Mouse (Mus musculus): ENCODE measurements around the gene Lhx3. TPM values are rescaled to one million over a fixed set of nuclear protein-coding genes. Genes with fewer than 3 reads are reported as not detected.

Lhx3 gene
- polyA plus RNA-seq, 1 experiment from 2014 or later, result not detected

GRCm38 (mm10) chr2:26158064-26158463 lies 50.0 kb downstream of the Lhx3 start:
- no peak overlapping the region for H3K4me2 ChIP-seq
- peaks cover 7% of the 10 kb centered on the region; the same call in 1 of the 2 replicates for H3K27me3 ChIP-seq (replicated peaks)
- H3K27ac ChIP-seq, result no peak overlapping the region
- H3K9me3 ChIP-seq (replicated peaks), result no peaks in the 10 kb centered on the region
- H3K4me3 ChIP-seq, result no peak overlapping the region
- no peaks in the 10 kb centered on the region for H3K36me3 ChIP-seq
- no peak for ATAC-seq
- no peak overlapping the region for H3K9ac ChIP-seq
- WGBS (ENCODE audit: insufficient replicate concordance), result 86% methylated on average over 9 of the region's 9 CpGs
- H3K4me1 ChIP-seq, result peaks cover 31% of the 10 kb centered on the region

DNA sequence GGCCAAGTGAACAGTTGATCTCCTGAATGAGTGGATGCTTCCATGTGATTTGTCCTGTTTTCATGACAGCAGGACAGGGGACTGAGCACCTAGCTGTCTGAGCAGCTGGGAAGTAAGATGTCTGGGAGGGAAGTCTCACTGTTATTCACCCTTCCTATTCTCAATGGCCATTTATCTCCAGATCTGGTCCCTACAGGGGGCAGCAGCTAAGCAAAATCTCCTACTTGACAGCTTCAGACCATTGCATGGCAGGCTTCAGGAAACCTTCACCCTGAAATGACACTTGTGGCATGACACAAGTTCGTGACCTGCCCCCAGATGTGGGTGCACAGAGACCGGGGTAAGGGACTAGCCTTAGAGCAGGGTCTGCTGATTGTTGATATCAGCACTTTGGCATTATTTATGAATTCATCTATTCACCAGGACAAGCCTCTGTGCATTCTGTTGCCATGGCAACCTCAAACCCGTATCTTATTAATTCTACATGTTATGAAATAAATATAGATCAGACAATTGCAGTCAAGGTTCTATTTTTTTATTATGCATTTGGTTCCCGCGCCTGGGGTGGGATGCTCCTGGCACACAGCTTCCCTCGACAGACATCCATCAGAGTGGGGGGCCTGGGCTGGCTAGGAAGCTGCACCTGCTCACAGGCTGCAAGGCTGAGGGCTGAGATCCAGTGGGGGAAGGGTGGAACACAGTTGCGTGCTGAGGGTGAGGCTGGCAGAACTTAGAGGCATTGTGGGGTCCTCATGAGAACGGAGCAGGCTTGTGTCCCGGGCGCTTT lies 51.7 kb downstream of the Lhx3 start:
- ATAC-seq, result no peak
- Histone ChIP-seq H3K27me3 (replicated peaks) (peaks cover 7% of the 10 kb centered on the region; the same call in 1 of the 2 replicates), H3K36me3 (no peaks in the 10 kb centered on the region), H3K27ac (no peak overlapping the region), H3K4me3 (no peak overlapping the region), H3K4me2 (no peak overlapping the region), H3K9me3 (replicated peaks) (no peaks in the 10 kb centered on the region), H3K9ac (no peak overlapping the region), H3K4me1 (peaks cover 35% of the 10 kb centered on the region)
- WGBS (ENCODE audit: insufficient replicate concordance), result 69% methylated on average over 10 of the region's 10 CpGs

DNA sequence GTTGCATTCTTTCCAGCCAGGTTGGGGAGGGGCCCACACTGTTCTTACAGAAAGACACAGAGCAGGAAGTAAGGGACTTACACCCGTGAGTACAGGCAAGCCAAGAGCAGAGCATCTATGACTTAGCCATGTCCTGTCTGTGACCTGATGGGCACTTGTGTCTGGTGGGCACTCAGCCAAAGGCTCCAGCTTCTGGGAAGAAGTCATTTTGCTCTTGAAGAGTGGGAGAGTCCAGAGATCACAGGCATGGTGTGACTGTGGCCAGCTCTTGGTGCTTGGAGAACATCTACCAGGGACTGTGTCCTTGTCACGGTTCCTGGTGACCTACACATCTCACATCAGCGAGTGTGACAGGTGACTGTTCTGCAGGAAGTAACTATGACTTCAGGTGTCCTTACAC lies 52.4 kb downstream of the Lhx3 start:
- Histone ChIP-seq H3K9me3 (replicated peaks) (no peaks in the 10 kb centered on the region), H3K4me3 (no peak overlapping the region), H3K36me3 (no peaks in the 10 kb centered on the region), H3K4me2 (no peak overlapping the region), H3K27me3 (replicated peaks) (peaks cover 7% of the 10 kb centered on the region; the same call in 1 of the 2 replicates), H3K27ac (no peak overlapping the region), H3K4me1 (peaks cover 35% of the 10 kb centered on the region), H3K9ac (no peak overlapping the region)
- no peak for ATAC-seq
- 44% methylated on average over 3 of the region's 3 CpGs for WGBS (ENCODE audit: insufficient replicate concordance)

- Histone ChIP-seq H3K27me3 (replicated peaks) (peaks cover 7% of the 10 kb centered on the region; the same call in 1 of the 2 replicates), H3K9ac (no peak overlapping the region), H3K4me2 (no peak overlapping the region; the same call in 1 of the 2 replicates), H3K9me3 (replicated peaks) (no peaks in the 10 kb centered on the region), H3K4me1 (peaks cover 35% of the 10 kb centered on the region), H3K4me3 (no peak overlapping the region), H3K27ac (peak overlapping the region; percentile 1; the same call in 1 of the 2 replicates), H3K36me3 (no peaks in the 10 kb centered on the region)
- WGBS (ENCODE audit: insufficient replicate concordance), result 25% methylated on average over 5 of the region's 5 CpGs
- ATAC-seq, result peak; percentile 79
Observed at GRCm38 (mm10) chr2:26154586-26154985, 53.5 kb downstream of the Lhx3 start.

DNA sequence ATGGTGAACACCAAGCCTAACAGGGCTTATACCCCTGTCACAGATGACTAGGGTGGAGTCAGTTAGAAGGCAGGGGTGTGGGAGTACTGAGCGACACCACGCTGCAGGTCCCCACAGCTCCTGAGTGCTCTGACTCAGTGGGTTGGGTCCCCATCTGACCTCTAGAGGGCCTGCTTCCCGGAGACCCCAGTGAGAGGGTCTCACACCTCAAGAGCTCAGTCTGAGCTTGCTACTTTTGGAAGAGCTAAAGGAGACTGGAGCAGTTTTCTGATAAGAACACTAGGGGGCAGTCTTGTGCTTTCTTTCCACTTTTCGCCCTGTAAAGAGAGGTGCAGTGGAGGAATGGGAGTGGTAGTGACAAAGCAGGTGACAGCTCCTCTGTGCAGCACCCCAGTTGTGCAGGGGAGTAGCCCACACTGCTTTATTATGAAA lies 54.2 kb downstream of the Lhx3 start:
- ATAC-seq, result peak; percentile 75
- H3K36me3 ChIP-seq, result no peaks in the 10 kb centered on the region
- no peak overlapping the region; the same call in 1 of the 2 replicates for H3K4me2 ChIP-seq
- no peak overlapping the region for H3K9ac ChIP-seq
- no peak overlapping the region for H3K4me3 ChIP-seq
- 18% methylated on average over 4 of the region's 4 CpGs for WGBS (ENCODE audit: insufficient replicate concordance)
- peaks cover 35% of the 10 kb centered on the region for H3K4me1 ChIP-seq
- H3K27ac ChIP-seq, result peak overlapping the region; percentile 1; the same call in 1 of the 2 replicates
- no peaks in the 10 kb centered on the region for H3K9me3 ChIP-seq (replicated peaks)
- peaks cover 7% of the 10 kb centered on the region; the same call in 1 of the 2 replicates for H3K27me3 ChIP-seq (replicated peaks)

DNA sequence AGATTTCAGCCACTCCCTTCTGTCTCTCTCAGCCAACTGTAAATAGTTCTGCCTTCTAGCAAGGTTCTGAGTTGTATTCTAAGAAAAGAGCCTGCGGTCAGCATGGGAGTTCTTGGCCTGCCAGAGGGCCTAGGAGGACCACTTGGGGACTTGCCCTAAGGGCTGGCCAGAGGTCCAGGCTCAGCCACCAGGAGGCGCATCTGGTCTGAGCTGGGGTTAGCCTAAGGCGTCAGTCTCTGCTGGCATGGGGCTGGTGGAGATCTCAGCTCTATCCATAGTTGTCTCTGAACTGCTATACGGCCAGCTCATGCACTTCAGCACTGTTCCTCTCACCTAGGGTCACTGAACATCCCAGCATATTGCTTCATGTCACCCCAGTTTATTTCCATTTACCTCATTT lies 54.8 kb downstream of the Lhx3 start:
- Histone ChIP-seq H3K27ac (no peak overlapping the region), H3K9ac (no peak overlapping the region), H3K27me3 (replicated peaks) (peaks cover 7% of the 10 kb centered on the region; the same call in 1 of the 2 replicates), H3K4me2 (no peak overlapping the region), H3K36me3 (no peaks in the 10 kb centered on the region), H3K9me3 (replicated peaks) (no peaks in the 10 kb centered on the region), H3K4me3 (no peak overlapping the region), H3K4me1 (peaks cover 35% of the 10 kb centered on the region)
- ATAC-seq, result peak; percentile 51
- 33% methylated on average over 4 of the region's 4 CpGs for WGBS (ENCODE audit: insufficient replicate concordance)

Other genes starting within 250 kb of the Lhx3 start
- 13.0 and 13.5 TPM in 2 replicates for gene Camsap1, start 225.0 kb downstream of the Lhx3 start, polyA plus RNA-seq (2016; fragmentation: Nextera tagmentation; extraction: Ambion mirVana)
- gene Ubac1, start 186.5 kb downstream of the Lhx3 start, polyA plus RNA-seq (2016; fragmentation: Nextera tagmentation; extraction: Ambion mirVana), result 487 and 506 TPM in 2 replicates
- 3.0 and 3.2 TPM in 2 replicates for gene Nacc2, start 85.1 kb downstream of the Lhx3 start, polyA plus RNA-seq (2016; fragmentation: Nextera tagmentation; extraction: Ambion mirVana)
- 11.6 and 11.7 TPM in 2 replicates for gene Qsox2, start 29.2 kb upstream of the Lhx3 start, polyA plus RNA-seq (2016; fragmentation: Nextera tagmentation; extraction: Ambion mirVana)
- 0.01 and 0.02 TPM in 2 replicates for gene Ccdc187, start 86.3 kb upstream of the Lhx3 start, polyA plus RNA-seq (2016; fragmentation: Nextera tagmentation; extraction: Ambion mirVana)
- gene Gpsm1, start 107.2 kb upstream of the Lhx3 start, polyA plus RNA-seq (2016; fragmentation: Nextera tagmentation; extraction: Ambion mirVana), result 8.1 and 8.6 TPM in 2 replicates
- 16.1 and 17.0 TPM in 2 replicates for gene Dnlz, start 143.8 kb upstream of the Lhx3 start, polyA plus RNA-seq (2016; fragmentation: Nextera tagmentation; extraction: Ambion mirVana)
- gene Card9, start 152.6 kb upstream of the Lhx3 start, polyA plus RNA-seq (2016; fragmentation: Nextera tagmentation; extraction: Ambion mirVana), result 1.2 and 1.3 TPM in 2 replicates
- 20.6 and 24.7 TPM in 2 replicates for gene Snapc4, start 172.4 kb upstream of the Lhx3 start, polyA plus RNA-seq (2016; fragmentation: Nextera tagmentation; extraction: Ambion mirVana)
- gene Entr1, start 181.0 kb upstream of the Lhx3 start, polyA plus RNA-seq (2016; fragmentation: Nextera tagmentation; extraction: Ambion mirVana), result 74.9 and 76.2 TPM in 2 replicates
- 108 and 110 TPM in 2 replicates for gene Pmpca, start 181.1 kb upstream of the Lhx3 start, polyA plus RNA-seq (2016; fragmentation: Nextera tagmentation; extraction: Ambion mirVana)
- 10.1 and 12.3 TPM in 2 replicates for gene Inpp5e, start 200.9 kb upstream of the Lhx3 start, polyA plus RNA-seq (2016; fragmentation: Nextera tagmentation; extraction: Ambion mirVana)
- gene Sec16a, start 236.9 kb upstream of the Lhx3 start, polyA plus RNA-seq (2016; fragmentation: Nextera tagmentation; extraction: Ambion mirVana), result 13.0 and 14.4 TPM in 2 replicates